Mouse (Mus musculus) spleen, adult 18-20 months (tissue): ENCODE measurements around the gene Ankrd33.
"Not testable (repeated sequence)": the region's sequence is repeated elsewhere in the genome, so short reads cannot be mapped to it uniquely, and the experiment has no call there.

Experiments used
- DNase-seq, 2 experiments: peaks; one replicate each; pipeline ENCODE4 v3.0.0; 2022; ENCODE audit warnings: mixed read lengths in 2 of 2

The Ankrd33 gene

DNA sequence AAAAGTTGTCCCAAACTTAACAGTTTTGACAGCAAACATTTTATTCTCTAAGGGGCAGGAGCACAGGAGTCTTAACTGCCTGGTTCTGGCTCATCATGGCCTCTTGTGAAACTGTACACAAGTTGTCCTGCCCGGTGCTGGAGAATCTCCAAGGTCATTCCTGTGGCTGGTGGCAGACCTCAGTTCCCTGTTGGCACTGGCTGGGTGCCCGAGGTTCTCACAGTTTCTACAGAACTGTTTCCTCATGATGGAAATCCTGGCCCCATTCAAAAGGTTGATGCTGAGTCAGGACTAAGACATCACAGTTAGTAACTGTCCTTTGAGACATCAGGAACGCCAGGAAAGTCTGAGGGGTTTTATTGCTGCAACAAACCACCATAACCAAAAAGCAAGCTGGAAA lies 28.6 kb upstream of the Ankrd33 start:
- no peak for DNase-seq

DNA sequence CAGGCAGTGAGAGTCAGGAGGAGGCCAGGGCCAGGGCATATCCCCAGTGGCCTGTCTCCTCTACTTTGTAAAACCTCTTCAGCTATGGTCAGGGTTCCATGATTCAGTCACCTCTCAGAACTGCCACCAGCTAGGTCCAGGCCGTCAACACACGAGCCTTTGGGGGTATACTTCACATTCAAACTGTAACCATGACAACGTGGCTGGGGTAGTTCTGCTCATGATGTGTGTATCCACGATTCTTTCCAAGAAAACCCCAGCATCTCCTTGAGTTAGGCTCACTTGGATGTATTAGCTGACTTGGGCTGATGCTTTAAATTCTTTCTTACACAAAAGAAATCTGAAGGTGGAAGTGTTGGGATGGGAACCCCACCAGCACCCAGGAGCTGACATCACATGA lies 27.3 kb upstream of the Ankrd33 start:
- DNase-seq: no peak

DNA sequence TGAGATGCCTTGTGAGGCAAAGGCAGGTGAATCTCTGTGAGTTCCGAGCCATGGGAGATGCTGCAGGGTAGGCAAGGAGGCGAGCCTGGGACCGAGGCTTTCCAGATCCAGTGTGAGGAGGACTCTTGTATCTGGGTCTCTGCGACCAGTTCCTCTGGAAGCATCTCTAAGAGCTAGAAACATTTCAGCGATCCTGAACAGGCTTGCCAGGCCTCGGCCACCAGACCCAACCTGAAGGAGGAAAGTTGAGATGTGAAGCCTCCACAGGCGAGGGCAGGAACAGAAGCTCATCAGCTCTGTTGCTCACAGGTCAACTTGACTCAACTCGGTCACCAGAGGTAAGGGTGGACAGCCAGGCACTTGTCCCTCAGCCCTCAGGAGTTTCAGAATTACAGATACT lies 24.0 kb upstream of the Ankrd33 start:
- DNase-seq: no peak

DNA sequence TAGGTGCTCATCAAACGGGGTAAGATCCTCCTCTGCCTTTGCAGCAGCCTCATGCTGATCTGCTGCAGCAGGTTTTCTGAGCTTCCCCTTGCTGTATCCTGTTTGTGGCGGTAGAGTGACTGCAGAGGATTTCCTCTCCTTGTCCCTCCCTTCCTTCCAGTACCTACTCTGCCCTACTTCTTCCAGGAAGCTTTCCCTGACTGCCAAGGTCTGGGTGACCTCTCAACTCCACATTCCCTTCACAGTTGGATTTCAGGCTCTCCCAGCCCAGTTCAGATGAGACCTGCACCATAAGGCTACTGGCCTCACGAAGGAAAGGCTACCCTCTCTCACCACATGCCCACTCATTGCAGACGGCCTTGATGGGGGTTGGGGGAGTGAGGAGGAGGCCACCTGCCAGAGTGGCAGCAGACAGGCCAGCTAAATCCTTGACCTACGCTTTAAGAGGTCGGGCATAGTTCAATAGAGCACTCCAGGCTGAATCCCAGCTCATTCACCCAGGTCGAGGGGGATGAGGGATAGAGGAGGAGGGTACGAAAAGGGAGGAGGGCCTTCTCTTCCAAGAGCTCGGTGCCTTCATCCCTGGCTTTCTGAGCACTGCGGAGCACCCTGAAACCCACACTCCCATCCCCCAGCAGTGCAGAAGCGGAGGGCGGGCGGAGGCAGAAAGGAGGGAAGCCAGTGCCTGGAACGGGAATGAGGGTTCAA lies 23.3 kb upstream of the Ankrd33 start:
- no peak for DNase-seq

DNA sequence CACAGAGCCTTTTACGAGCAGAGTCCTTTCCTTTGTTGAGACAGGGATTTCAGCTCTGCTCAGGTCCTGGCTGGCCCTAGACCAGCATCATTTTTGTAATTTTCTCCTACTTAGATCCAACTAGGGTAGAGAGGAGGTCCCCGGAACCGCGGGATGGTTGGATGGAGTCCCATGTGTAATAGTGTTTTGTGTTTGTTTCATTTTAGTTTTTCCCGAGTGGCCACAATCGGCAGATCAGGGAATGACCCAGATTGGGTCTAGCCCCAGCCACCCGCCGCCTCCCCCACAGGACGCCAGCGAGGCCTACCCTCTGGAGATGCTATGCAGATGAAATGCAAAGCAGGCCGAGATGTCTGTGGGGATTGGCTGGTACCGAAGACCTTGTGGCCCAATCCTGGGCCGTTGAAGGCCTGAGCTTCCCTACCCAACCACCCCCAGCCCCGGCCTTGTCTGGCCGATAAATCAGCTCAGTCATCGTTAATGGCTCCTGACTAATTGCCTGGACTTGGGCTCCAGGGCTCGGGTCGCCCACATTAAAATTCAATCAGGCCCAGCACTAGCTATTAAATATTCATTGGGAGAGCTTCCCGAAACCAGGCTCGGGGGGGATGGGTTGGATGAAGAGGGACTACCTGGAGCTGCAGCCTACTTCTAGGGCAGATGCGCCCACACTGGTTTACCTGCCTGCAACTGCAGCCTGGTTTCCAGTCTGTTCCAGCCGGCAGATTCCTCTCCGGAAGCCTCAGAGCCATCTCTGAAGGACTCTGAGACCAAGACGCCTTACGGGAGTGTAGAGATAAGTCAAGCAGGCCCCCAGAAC lies 22.5 kb upstream of the Ankrd33 start:
- DNase-seq: no peak

DNA sequence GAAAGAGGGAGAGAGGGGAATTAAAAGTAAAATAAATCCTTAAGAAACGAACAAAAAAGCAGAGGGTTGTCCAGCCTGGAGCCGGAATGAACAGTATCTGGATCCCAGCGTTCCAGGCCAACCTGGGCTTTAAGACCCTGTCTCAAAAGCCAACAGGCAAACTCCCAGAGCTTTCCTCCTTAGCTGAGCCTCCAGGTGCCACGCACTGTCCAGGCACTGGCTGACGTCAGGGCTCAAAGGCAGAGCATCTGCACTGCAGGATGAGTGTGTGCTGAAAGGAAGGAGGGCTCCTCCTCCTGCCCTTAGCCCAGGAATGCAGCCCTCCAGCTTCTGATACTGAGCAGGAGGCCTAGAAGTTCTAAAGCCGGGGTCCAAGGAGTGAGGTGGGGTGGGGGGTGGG lies 21.6 kb upstream of the Ankrd33 start:
- DNase-seq: no peak

DNA sequence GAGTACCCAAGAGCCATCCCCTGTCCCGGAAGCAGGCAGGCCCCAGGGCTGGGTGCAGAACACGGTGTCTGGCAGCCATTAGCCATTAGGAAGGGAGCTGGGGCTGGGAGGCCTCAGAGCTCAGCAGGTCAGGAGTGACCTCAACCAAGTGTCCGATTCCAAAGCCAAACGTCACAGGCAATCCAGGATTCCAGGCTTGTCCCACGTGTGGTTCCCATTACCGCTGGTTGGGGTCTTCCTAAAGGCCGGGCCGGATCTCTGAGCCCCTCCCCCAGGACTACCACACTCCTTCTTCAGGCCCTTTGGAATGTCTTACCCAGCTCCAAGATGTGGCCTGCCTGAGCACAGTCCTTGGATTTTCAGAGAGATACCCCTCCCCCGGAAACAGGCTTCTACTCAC lies 20.6 kb upstream of the Ankrd33 start:
- DNase-seq: no peak

DNA sequence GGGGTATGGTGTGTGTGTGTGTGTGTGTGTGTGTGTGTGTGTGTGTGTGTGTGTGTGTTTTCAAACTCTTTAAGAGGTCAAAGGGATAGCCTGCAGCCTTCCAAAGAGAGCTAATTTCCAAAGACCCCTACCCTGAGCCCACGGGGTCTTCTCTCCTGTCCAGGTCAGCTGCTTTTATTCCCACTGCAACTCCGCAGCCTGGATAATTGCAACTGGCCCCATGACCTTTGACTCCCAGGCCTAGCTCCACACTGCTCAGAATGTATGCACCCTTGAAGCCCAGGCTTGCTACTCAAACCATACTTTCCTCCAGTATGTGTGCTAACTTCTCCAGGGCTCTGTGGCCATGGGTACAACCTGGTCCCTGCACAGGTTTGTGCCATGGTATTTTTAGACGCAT lies 20.2 kb upstream of the Ankrd33 start:
- DNase-seq: no peak

DNA sequence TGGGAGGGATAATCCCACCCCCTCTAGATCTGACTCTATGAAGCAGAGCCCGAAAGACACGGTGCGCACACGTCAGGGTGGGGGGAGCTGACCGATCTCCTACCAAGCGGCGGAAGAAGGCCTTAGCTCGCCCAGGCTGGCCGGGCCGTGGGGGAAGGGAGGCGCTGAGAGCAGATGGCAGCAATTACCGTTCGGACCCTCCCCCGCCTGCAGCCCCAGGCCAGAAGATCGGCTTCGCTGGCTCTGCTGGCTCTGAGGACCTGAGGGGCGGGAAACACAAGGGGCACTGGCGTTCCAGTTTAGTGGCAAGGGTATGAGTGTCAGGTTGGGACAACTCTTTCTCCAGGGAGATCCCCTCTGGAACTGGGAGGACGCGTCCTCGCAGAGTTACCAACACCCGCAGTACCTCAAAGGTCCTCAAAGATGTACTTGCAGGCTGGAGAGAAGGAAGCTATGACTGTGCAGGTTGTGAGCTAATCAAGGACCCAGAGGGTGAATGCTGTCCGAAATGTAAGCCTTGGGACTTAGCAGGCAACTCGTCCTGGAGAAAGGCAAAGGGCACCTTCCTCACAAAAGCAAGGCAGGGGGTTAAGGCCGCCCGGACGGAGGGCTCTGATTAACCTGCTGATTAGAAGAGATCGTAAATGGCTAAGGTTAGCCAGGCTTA lies 17.4 kb upstream of the Ankrd33 start:
- no peak for DNase-seq

DNA sequence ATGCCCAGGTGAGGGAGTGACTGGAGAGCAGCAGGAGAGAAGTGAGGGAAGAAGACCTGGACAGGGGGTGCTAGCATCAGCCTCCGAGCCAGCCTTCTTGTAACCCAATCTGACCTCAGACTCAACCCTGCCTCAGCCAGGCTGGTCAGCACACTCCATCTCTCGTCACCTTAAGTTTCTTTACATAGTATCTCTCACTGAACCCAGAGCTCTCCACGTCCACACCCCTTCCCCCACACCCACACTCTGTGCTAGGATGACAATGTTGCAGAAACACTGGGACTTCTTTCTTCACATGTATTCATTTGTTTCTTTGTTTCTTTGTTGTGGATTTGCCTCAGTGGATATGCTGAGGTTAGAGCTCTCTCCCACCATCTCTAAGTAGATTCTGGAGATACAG lies 14.6 kb upstream of the Ankrd33 start:
- DNase-seq: no peak

DNA sequence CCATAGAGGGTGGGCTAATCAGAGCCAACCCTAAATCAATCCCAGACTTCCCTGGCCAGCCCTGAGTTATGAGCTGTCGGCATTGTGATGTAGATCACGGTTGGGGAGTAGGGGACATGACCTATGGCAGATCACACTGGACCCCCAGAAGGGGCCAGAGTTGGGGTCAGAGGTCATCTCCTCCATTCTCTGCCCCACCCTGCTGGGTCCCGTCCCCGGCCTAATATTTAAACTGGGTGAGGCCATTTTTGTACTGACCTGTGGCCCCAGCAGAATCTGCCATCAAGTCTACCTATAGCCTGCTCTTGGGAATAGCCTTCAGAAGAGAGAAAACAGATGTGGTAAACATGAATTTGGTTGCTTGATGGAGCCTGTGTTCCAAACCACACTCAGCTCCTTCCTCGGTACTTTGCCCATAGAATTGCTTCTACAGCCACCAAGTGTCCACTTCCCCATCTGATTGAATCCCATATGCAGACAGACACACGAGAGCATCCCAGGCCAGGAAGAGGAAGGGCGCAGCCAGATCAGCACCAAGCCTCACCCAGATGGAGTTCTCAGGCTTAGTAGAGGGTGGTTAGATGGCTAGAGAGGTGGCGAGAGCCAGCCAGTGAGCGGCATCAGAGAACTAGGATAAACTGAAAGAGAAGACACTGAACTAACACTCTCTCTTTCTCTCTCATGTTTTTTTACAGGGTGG lies 11.8 kb upstream of the Ankrd33 start:
- no peak for DNase-seq

DNA sequence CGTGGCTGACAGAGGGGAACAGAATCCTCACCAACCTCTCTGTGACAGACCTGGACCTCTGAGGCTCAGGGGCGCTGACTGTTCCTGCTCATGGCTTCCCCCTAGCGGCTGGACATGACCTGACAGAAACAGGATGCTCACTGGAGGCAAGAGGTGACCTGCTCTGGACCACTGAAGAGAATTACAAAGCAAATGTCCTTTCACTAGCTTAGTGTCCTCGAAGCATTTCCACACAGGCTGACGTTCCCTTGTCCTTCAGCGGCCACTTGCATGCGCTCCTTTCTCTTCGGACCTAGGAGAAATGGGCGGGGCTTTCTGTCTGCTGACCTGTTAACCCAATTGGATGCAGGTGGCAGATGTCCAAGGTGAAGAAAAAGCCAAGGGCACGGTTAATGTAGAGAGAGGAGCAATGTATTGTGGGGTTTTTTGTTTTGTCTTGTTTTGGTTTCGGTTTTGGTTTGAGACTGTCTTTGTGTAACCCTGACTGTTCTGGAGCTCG lies 10.0 kb upstream of the Ankrd33 start:
- peak; percentile 42 to 80 for DNase-seq

DNA sequence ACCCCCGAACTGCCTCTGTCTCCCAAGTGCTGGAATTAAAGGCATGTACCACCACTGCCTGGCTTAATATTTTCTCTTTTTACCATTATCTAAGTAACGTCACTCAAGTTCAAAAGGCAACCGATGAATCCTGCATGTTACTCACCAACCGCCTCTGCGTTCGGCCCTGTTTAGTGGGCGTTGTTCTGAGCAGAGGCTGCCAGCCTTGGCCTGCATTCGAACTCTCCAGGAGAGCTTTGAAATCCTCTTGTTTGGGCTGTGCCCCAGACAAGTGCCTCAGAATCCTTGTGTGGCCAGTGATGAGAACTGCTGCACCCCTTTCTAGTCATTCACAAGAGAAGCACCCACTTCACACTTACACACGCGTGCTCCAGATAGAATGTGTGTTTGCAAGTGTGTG lies 9.5 kb upstream of the Ankrd33 start:
- no peak for DNase-seq

DNA sequence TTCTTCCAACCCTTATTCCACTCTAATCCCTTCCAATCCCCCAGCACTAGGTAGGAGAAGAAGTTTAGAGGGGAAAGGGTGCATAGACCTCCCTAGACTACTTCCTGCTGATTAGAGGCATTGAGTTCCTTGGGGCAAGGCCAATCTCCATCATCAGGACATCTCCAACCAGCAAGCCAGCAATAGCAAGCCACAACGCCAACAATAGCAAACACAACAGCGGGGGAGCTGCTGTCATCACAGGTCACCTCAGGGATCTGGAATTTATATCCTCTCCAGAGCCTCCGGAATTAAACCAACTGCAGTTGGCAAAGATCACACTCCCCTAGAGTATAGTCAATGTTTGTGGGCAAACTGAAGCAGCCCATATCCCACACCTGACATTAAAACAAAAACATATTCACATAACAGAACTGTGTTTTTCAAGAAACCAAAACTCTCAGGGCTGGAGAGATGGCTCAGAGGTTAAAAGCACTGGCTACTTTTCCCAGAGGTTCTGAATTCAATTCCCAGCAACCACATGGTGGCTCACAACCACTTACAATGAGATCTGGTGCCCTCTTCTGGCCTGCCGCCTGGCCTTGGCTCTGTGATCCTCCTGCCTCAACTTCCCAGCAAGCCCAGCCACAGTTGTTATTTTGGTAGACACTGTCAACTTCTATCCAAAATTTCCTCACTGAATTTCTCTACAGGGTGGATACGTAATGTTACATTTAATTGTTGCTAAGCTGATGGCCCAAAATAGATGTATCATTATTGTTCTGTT lies 7.5 kb upstream of the Ankrd33 start:
- DNase-seq: no peak

DNA sequence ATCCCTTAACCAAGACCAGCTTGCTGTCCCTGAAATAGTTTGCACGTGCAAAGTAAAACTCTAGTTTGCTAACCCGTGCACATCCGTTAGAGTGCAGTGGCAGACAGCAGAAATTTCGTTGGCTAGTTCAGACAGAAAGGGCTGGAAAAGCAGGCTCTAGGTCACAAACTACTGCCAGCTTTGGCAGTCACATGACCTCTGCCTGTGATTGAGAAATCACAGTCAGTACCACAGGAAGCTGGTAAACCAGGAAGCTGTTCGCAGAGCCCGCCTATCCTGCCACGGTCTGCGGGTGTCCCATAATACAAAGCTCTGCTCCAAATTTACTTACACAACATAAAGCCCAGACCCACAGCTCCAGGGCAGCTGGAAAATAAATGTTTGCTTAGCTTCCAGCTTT lies 2.4 kb upstream of the Ankrd33 start:
- peak in 1 of 2 experiments; percentile 18 for DNase-seq

DNA sequence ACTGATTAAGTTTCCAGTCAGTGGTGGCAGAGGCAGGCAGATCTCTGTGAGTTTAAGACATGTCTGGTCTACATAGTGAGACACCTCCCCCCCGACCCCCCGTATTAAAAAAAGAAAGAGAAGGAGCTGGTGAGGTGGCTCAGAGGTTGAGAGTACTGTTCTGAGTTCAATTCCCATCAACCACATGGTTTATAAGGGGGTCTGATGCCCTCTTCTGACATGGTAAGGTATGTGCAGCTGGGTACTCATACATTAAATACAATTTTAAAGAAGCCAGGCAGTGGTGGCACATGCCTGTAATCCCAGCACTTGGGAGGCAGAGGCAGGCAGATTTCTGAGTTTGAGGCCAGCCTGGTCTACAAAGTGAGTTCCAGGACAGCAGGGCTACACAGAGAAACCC lies 1.8 kb upstream of the Ankrd33 start:
- not testable (repeated sequence) for DNase-seq

DNA sequence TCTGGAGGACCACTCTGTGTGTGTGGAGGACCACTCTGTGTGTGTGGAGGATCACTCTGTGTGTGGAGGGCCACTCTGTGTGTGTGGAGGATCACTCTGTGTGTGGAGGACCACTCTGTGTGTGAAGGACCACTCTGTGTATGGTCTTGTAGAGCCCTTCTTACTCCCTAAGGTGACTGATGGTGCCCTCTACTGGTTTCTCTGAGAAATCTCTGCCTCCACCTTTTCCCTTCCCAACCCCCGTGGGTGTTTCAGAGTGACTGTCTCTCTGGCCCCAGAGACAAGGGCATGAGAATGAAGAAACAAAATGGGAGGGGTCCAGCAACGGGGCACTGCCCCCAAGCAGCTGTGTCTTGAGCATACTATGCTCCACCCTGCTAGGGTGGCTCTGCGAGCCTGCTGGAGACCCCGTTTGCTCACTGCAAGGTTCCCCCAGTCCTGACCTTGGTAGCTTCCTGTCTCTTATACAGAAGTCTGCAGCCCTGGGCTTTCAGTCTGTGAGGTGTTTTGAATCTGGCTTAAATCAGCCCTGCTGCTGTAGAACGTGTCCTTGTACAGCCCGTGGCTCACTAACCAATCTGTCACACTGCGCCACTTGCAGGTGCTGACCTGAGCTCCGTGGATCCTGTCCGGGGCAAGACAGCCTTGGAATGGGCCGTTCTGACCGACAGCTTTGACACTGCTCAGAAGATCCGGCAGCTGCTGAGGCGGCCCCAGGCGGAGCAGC lies 3.0 kb downstream of the Ankrd33 start:
- DNase-seq: no peak

DNA sequence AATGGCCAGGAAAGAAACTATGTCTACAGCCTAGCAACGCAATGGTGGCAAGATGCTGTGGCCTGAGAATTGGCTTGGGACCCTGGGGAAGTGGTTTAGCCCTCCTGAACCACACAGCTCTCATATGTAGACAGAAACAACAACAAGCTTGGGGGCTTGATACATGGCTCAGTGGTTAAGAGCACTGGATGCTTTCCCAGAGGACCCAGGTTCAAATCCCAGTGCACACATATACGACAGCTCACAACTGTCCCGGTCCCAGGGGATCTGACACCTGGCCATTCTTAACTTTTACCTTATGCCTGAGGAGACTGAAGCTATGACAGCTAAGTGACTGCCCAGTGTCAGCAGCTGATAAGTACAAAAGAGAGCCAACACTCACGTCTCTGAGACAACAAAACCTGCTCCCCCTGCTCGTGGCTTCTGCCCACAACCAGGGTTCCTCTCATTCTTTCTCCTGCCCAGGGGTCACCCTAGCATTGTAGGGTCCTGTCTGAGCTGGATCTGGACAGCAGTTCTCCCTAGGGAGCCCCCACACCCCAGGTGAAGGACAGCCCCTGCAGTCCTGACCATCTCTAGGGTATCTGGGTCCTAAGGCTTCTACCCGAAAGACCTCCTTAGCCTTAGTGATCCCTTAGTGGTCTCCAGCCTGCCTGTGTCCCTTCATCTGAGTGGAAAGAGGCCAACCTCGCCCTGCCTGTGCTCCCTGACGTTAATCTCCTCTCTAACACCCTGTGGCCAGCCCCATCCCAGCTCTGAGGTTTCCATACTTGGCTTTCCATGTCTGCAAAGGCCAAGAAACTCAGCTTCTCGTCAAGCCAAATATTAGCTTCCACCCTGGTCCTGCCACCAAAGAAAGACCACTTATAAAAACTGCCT lies 6.1 kb downstream of the Ankrd33 start:
- no peak for DNase-seq

DNA sequence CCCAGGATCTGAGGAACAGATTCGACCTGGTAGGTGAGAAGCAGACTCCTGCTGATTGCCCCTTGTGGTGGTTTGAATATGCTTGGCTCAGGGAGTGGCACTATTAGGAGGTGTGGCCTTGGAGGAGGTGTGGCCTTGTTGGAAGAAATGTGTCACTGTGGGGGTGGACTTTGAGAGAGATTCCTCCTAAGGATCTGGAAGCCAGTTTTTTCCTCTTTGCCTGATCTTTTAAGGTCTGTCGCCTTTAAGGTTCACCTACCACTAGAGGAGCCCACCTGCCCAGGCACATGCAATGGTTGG lies 6.7 kb downstream of the Ankrd33 start:
- DNase-seq: no peak

DNA sequence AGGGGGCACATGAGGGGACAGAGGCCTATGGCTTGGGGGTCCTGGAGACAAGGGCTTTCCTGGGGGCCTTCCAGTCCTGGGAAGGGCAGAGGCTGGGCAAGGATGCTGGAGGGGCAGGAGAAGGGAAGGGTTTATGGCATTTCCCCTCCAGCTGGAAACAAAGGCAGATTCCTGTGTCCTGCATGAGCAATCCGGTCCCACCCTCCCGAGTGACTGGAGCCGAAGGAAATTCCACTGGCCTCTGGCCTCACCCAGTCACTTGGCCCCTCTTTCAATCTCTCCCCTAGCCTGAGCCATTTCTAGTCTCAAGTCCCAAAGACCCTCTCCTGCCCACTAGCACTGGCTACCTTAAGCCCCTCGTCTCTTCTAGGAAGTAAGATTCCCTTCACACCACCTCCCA lies 7.6 kb downstream of the Ankrd33 start:
- DNase-seq: no peak

DNA sequence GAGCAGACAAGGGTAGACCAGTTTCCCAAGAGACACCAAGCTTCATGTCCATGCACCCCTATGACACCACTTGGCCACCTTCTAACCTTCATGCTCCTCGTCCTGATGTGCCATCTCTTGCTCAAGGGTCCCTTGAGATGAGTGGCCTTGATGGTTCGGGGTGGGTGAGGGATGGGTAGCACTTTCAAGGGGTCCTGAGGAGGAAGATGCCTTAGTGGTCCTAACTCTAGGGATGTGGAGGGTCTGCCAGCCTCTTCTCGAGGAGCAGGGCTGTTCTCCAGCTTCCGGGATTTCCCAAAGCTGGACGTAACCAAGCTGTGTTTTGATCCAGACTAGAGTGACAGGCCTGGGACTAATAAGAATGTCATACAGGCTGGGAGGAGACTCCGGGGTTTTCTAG lies 10.0 kb downstream of the Ankrd33 start:
- no peak for DNase-seq
